Mouse (Mus musculus): ENCODE measurements around the gene Nkx2-3. TPM values are rescaled to one million over a fixed set of nuclear protein-coding genes. Genes with fewer than 3 reads are reported as not detected.

Gene Nkx2-3
- polyA plus RNA-seq, 1 experiment from 2014 or later, result 0.62 TPM

- no peak for ATAC-seq (ENCODE audit: low FRiP score, low TSS enrichment)
- WGBS, result 2% methylated on average over 25 of the region's 25 CpGs
These were observed 2.4 kb upstream of the Nkx2-3 start for GRCm38 (mm10) chr19:43609458-43610330.

DNA sequence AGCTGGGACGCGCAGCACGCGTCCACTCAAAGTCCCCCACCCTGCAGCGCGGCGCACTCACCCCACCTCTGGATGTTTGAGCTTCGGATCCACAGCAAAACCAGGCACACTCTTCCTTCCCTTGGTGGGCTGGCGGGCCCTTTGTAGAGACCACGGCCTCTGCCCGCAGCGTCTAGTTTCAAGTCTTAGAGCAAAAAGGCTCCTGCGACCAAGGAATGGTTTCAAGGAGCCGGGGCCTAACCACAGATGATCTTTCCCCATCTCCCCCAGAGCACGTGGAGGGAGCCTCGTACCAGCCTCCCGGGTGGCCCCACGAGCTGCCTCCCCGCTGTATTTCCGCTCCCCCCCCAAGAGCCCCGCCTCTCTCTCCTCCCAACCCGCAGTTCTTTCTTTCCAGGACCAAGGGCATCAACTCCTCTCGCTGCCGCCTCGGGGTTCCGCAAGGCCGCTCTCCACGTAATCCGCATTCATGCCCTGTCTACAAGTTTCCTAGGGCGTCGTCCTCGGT lies 1.7 kb upstream of the Nkx2-3 start:
- Histone ChIP-seq H3K27ac (replicated peaks; ENCODE audit: low read depth, low read length) (no peak overlapping the region), H3K4me3 (replicated peaks; ENCODE audit: low read depth, low read length) (no peak overlapping the region), H3K27me3 (ENCODE audit: control insufficient read depth, insufficient read depth, low read length) (peaks cover 91% of the 10 kb centered on the region), H3K9ac (replicated peaks; ENCODE audit: low read length) (no peak overlapping the region), H3K9me3 (ENCODE audit: control insufficient read depth, low read length) (no peaks in the 10 kb centered on the region), H3K4me2 (ENCODE audit: low read length) (no peak overlapping the region), H3K4me1 (ENCODE audit: control insufficient read depth, insufficient read depth, low read length) (peaks cover 9% of the 10 kb centered on the region; the same call in 1 of the 2 replicates), H3K36me3 (ENCODE audit: control insufficient read depth, insufficient read depth, low read length) (no peaks in the 10 kb centered on the region)
- ATAC-seq (ENCODE audit: low FRiP score, low TSS enrichment) (no peak), DNase-seq (peak; percentile 45)
- under 1% methylated on average over 32 of the region's 32 CpGs for WGBS

More at GRCm38 (mm10) chr19:43609458-43610330, 2.4 kb upstream of the Nkx2-3 start:
- no peaks in the 10 kb centered on the region for H3K36me3 ChIP-seq (ENCODE audit: control insufficient read depth, insufficient read depth, low read length)
- no peak for DNase-seq
- no peaks in the 10 kb centered on the region for H3K9me3 ChIP-seq (ENCODE audit: control insufficient read depth, low read length)
- peaks cover 91% of the 10 kb centered on the region for H3K27me3 ChIP-seq (ENCODE audit: control insufficient read depth, insufficient read depth, low read length)
- H3K4me2 ChIP-seq (ENCODE audit: low read length), result no peak overlapping the region
- no peak overlapping the region for H3K9ac ChIP-seq (replicated peaks; ENCODE audit: low read length)
- H3K27ac ChIP-seq (replicated peaks; ENCODE audit: low read depth, low read length), result no peak overlapping the region
- H3K4me1 ChIP-seq (ENCODE audit: control insufficient read depth, insufficient read depth, low read length), result 0 out of 2 replicates have a peak, but pooled peaks cover 5% of the 10 kb centered on the region
- H3K4me3 ChIP-seq (replicated peaks; ENCODE audit: low read depth, low read length), result no peak overlapping the region

- peaks cover 10% of the 10 kb centered on the region; the same call in 1 of the 2 replicates for H3K4me1 ChIP-seq (ENCODE audit: control insufficient read depth, insufficient read depth, low read length)
- peaks cover 91% of the 10 kb centered on the region for H3K27me3 ChIP-seq (ENCODE audit: control insufficient read depth, insufficient read depth, low read length)
These were observed 1.0 kb upstream of the Nkx2-3 start for GRCm38 (mm10) chr19:43611110-43611509.

GRCm38 (mm10) chr19:43611561-43611960 lies 564 bp upstream of the Nkx2-3 start:
- no peaks in the 10 kb centered on the region for H3K36me3 ChIP-seq (ENCODE audit: control insufficient read depth, insufficient read depth, low read length)
- DNase-seq (peak; percentile 41), ATAC-seq (ENCODE audit: low FRiP score, low TSS enrichment) (no peak)
- no peaks in the 10 kb centered on the region for H3K9me3 ChIP-seq (ENCODE audit: control insufficient read depth, low read length)
- H3K4me3 ChIP-seq (replicated peaks; ENCODE audit: low read depth, low read length), result no peak overlapping the region
- H3K27me3 ChIP-seq (ENCODE audit: control insufficient read depth, insufficient read depth, low read length), result peaks cover 89% of the 10 kb centered on the region
- H3K9ac ChIP-seq (replicated peaks; ENCODE audit: low read length), result no peak overlapping the region
- peaks cover 13% of the 10 kb centered on the region; the same call in 1 of the 2 replicates for H3K4me1 ChIP-seq (ENCODE audit: control insufficient read depth, insufficient read depth, low read length)
- no peak overlapping the region for H3K4me2 ChIP-seq (ENCODE audit: low read length)
- H3K27ac ChIP-seq (replicated peaks; ENCODE audit: low read depth, low read length), result no peak overlapping the region
- WGBS, result 7% methylated on average over 12 of the region's 12 CpGs

More at GRCm38 (mm10) chr19:43611110-43611509, 1.0 kb upstream of the Nkx2-3 start:
- DNase-seq (no peak), ATAC-seq (ENCODE audit: low FRiP score, low TSS enrichment) (no peak)
- no peaks in the 10 kb centered on the region for H3K36me3 ChIP-seq (ENCODE audit: control insufficient read depth, insufficient read depth, low read length)
- H3K4me2 ChIP-seq (ENCODE audit: low read length), result no peak overlapping the region
- no peak overlapping the region for H3K27ac ChIP-seq (replicated peaks; ENCODE audit: low read depth, low read length)
- H3K9me3 ChIP-seq (ENCODE audit: control insufficient read depth, low read length), result no peaks in the 10 kb centered on the region
- H3K9ac ChIP-seq (replicated peaks; ENCODE audit: low read length), result no peak overlapping the region
- 10% methylated on average over 8 of the region's 8 CpGs for WGBS
- no peak overlapping the region for H3K4me3 ChIP-seq (replicated peaks; ENCODE audit: low read depth, low read length)

DNA sequence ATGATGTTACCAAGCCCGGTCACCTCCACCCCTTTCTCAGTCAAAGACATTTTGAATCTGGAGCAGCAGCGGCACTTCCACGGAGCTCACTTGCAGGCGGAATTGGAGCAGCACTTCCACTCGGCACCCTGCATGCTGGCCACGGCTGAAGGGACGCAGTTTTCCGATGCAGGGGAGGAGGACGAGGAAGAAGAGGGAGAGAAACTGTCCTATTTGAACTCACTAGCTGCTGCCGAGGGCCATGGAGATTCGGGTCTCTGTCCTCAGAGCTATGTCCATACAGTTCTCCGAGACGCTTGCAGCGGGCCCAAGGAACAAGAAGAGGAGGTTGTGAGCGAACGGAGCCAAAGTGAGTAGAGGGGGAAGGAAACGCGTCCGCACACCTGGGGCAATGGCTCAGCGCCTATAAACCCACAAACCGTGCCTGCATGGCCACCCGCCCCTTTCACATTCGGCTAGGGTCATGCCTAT lies 411 bp downstream of the Nkx2-3 start:
- Histone ChIP-seq H3K4me2 (ENCODE audit: low read length) (peak overlapping the region; percentile 46), H3K27me3 (ENCODE audit: control insufficient read depth, insufficient read depth, low read length) (peaks cover 85% of the 10 kb centered on the region), H3K9ac (replicated peaks; ENCODE audit: low read length) (no peak overlapping the region), H3K27ac (replicated peaks; ENCODE audit: low read depth, low read length) (no peak overlapping the region), H3K4me1 (ENCODE audit: control insufficient read depth, insufficient read depth, low read length) (peaks cover 13% of the 10 kb centered on the region; the same call in 1 of the 2 replicates), H3K36me3 (ENCODE audit: control insufficient read depth, insufficient read depth, low read length) (no peaks in the 10 kb centered on the region), H3K4me3 (replicated peaks; ENCODE audit: low read depth, low read length) (peak overlapping the region; percentile 26), H3K9me3 (ENCODE audit: control insufficient read depth, low read length) (no peaks in the 10 kb centered on the region)
- WGBS, result under 1% methylated on average over 23 of the region's 23 CpGs
- no peak for ATAC-seq (ENCODE audit: low FRiP score, low TSS enrichment)
- peak; percentile 50 for DNase-seq

DNA sequence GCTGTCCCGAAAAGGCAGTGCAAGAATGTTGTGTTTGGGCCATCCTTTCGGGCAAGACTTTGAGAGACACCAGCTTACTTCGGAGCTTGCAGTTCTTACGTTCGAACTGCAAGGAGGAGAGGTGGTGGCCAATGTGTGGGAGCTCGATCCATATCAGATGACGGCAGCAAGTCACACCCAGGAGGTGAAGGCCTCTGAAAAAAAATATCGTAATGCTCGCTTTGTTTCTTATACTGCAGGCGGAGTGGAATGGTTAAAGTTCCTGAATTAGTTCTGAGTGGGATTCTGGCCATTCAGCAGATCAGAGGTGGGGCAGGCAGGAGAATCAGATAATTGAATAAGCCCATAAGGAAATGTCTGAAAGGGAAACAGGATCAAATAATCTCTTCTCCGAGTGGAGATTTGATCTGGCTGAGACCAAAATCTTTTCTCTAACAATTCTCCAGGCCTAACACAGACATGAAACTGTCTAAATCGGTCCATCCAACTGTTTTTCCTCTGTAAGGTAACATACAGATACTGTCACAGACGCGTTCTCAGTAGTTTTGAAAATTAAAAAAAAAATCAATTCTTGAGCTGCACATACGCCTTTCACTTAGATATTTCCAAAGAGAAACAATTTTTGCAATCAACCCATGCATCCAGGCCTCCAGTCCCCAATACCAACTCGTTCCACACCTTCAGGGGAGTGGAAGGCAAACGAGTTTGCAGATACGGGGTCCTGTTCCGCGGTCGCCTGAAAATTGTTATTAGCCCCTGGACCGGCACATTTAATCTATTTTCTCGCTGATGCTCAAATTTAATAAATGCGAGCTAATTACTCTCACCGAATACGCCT lies 1.4 kb downstream of the Nkx2-3 start:
- Histone ChIP-seq H3K27ac (replicated peaks; ENCODE audit: low read depth, low read length) (no peak overlapping the region), H3K27me3 (ENCODE audit: control insufficient read depth, insufficient read depth, low read length) (peaks cover 87% of the 10 kb centered on the region), H3K4me2 (ENCODE audit: low read length) (peak overlapping the region; percentile 56; the same call in 1 of the 2 replicates), H3K4me3 (replicated peaks; ENCODE audit: low read depth, low read length) (0 out of 2 replicates have a peak overlapping the region, but pooled peaks have one; percentile 30), H3K4me1 (ENCODE audit: control insufficient read depth, insufficient read depth, low read length) (peaks cover 13% of the 10 kb centered on the region; the same call in 1 of the 2 replicates), H3K9ac (replicated peaks; ENCODE audit: low read length) (no peak overlapping the region), H3K36me3 (ENCODE audit: control insufficient read depth, insufficient read depth, low read length) (no peaks in the 10 kb centered on the region), H3K9me3 (ENCODE audit: control insufficient read depth, low read length) (no peaks in the 10 kb centered on the region)
- WGBS, result 3% methylated on average over 26 of the region's 26 CpGs
- DNase-seq (peak; percentile 36), ATAC-seq (ENCODE audit: low FRiP score, low TSS enrichment) (no peak)

DNA sequence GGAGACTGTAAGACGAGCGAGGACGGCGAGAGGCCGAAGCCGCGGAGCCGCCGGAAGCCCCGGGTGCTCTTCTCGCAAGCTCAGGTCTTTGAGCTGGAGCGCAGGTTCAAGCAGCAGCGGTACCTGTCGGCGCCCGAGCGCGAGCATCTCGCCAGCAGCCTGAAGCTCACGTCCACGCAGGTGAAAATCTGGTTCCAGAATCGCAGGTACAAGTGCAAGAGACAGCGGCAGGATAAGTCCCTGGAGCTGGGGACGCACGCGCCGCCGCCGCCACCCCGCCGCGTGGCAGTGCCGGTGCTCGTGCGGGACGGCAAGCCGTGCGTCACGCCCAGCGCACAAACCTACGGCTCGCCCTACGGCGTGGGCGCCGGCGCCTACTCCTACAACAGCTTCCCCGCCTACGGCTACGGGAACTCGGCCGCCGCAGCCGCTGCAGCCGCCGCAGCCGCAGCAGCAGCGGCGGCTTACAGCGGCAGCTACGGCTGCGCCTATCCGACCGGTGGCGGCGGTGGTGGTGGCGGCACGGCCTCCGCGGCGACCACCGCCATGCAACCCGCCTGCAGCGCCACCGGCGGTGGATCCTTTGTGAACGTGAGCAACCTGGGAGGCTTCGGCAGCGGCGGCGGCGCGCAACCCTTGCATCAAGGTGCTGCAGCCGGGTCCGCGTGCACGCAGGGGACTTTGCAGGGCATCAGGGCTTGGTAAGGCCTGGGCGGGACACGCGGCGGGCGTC lies 2.4 kb downstream of the Nkx2-3 start:
- peaks cover 13% of the 10 kb centered on the region; the same call in 1 of the 2 replicates for H3K4me1 ChIP-seq (ENCODE audit: control insufficient read depth, insufficient read depth, low read length)
- H3K4me2 ChIP-seq (ENCODE audit: low read length), result peak overlapping the region; percentile 56
- H3K4me3 ChIP-seq (replicated peaks; ENCODE audit: low read depth, low read length), result peak overlapping the region; percentile 30
- H3K27me3 ChIP-seq (ENCODE audit: control insufficient read depth, insufficient read depth, low read length), result peaks cover 89% of the 10 kb centered on the region
- DNase-seq (peak; percentile 77), ATAC-seq (ENCODE audit: low FRiP score, low TSS enrichment) (no peak)
- H3K36me3 ChIP-seq (ENCODE audit: control insufficient read depth, insufficient read depth, low read length), result no peaks in the 10 kb centered on the region
- no peak overlapping the region for H3K27ac ChIP-seq (replicated peaks; ENCODE audit: low read depth, low read length)
- H3K9ac ChIP-seq (replicated peaks; ENCODE audit: low read length), result 0 out of 2 replicates have a peak overlapping the region, but pooled peaks have one; percentile 4
- WGBS, result 0% methylated on average over 91 of the region's 92 CpGs
- H3K9me3 ChIP-seq (ENCODE audit: control insufficient read depth, low read length), result no peaks in the 10 kb centered on the region
